Mouse (Mus musculus): ENCODE results near the gene Pygm.

Pygm gene

GRCm38 (mm10) chr19:6354030-6354429 is 30.2 kb upstream of the Pygm start:
- DNase-seq, result no peak

GRCm38 (mm10) chr19:6361291-6361690 is 22.9 kb upstream of the Pygm start:
- no peak for DNase-seq

GRCm38 (mm10) chr19:6363091-6363410 is 21.1 kb upstream of the Pygm start:
- DNase-seq, result no peak

GRCm38 (mm10) chr19:6363411-6364240 is 20.6 kb upstream of the Pygm start, which contains the start of gene Sf1:
TSS of gene Sf1 (plus strand) at chr19:6363690.
- peak; percentile 100 for DNase-seq

GRCm38 (mm10) chr19:6364317-6364725 is 19.9 kb upstream of the Pygm start:
- DNase-seq, result peak; percentile 86 to 91

- no peak for DNase-seq
Measured at GRCm38 (mm10) chr19:6364842-6365241, 19.4 kb upstream of the Pygm start.

- no peak for DNase-seq
Measured at GRCm38 (mm10) chr19:6370175-6370574, 14.0 kb upstream of the Pygm start.

DNA sequence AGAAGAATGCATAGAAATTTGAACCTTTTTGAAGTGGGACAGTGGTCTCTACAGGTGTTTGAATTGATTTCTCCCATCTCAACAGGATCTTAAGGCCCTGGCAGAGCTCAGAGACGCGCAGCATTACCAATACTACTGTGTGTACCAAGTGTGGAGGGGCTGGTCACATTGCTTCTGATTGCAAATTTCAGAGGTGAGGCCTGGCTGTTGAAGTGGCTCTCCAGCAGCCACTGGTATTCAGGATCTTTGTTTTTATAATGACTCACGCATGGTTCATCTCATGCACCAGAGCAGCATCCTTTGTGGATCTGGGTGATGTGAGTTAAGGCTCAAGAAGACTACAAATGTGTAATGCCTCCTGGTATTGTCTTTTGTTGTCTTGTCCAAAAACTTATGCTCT is 11.8 kb upstream of the Pygm start:
- no peak for DNase-seq

DNA sequence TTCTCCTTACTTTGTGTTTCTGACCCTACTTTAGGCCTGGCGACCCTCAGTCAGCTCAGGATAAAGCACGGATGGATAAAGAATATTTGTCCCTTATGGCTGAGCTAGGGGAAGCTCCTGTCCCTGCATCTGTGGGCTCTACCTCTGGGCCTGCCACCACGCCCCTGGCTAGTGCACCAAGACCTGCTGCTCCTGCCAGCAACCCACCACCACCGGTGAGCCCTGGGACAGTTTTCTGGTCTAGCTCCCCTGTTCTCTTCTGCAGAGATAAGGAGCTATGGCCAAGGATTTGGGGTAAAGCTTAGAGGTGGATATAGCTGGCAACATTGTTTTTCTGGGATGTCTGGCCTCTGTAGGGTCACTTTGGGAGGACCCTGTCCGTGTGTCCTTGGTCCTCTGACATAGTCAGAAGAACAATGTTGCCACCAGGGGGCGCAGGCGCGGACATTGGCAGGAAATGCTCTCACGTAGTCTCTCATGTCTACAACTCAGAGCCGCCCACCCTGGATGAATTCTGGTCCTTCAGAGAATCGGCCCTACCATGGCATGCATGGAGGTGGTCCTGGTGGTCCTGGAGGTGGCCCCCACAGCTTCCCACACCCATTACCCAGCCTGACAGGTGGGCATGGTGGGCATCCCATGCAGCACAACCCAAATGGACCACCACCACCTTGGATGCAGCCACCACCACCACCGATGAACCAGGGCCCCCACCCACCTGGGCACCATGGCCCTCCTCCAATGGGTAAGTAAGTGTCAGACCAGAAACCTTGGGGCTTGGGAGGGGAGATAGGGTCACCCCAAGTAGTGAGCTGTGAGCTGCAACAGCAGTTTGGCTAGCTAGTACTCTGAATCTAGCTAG is 10.4 kb upstream of the Pygm start:
- DNase-seq, result peak; percentile 50 to 70

DNA sequence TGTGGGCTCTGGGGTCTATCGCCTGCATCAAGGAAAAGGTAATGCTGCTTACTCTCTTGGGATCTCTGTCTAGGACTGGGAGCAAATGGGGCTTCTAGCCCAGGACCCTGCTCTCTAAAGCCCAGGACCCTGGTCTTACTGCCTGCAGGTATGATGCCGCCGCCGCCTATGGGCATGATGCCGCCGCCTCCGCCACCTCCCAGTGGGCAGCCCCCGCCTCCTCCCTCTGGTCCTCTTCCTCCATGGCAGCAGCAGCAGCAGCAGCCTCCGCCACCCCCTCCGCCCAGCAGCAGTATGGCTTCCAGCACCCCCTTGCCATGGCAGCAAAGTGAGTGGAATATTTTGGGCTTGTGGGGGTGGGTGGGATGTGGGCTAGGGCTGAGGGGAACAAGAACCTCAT is 9.6 kb upstream of the Pygm start:
- no peak for DNase-seq

- no peak for DNase-seq
Measured at GRCm38 (mm10) chr19:6375423-6376254, 8.6 kb upstream of the Pygm start.

DNA sequence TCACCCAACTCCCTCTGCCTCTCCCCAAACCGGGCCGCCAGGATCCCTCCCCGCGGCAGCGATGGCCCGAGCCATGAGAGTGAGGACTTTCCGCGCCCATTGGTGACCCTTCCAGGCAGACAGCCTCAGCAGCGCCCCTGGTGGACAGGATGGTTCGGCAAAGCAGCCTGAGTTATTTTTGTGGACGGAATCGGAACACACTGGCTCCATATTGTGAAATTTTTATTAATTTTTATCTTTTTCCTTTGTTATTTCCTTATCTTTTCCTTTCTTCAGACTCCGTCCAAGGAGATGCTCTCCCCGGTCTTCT is 8.0 kb upstream of the Pygm start:
- peak in 1 of 2 experiments; percentile 32 for DNase-seq

GRCm38 (mm10) chr19:6376643-6377042 is 7.6 kb upstream of the Pygm start:
- DNase-seq, result no peak

GRCm38 (mm10) chr19:6377327-6378040 is 6.7 kb upstream of the Pygm start:
- DNase-seq, result no peak

- no peak for DNase-seq
Measured at GRCm38 (mm10) chr19:6380411-6381166, 3.6 kb upstream of the Pygm start.

- no peak for DNase-seq
Measured at GRCm38 (mm10) chr19:6381238-6381637, 3.0 kb upstream of the Pygm start.

DNA sequence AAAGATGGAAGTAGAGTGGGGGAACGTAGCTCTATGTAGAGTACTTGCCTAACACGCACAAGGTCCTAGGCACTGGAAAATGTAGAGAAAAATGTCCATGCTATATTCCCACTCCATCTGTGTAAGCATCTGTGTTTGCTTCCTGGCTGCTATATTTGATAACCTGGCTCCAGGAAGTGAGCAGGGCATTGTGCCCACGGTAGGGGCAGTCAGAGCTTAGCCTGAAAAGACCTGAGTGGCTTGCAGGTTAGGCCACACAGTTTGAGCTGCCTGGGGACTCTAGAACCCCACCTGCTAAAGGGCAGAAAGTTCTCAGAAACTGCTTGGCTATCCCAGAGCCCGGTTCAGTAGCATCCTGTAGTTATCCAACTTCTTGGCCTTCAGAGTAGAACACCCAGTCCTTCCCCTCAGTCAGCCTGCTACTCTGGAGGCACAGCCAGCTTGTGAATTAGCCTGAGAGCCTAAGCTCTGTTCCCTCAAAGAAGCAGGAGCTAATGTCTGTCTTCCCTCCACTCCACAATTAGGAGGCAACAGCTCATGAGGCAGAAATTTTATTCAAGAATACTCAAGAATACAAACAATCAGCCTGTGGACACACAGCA is 1.8 kb upstream of the Pygm start:
- no peak for DNase-seq

GRCm38 (mm10) chr19:6383470-6383869 is 729 bp upstream of the Pygm start:
- no peak for DNase-seq

GRCm38 (mm10) chr19:6384954-6385353 is 755 bp downstream of the Pygm start:
- DNase-seq, result no peak

DNA sequence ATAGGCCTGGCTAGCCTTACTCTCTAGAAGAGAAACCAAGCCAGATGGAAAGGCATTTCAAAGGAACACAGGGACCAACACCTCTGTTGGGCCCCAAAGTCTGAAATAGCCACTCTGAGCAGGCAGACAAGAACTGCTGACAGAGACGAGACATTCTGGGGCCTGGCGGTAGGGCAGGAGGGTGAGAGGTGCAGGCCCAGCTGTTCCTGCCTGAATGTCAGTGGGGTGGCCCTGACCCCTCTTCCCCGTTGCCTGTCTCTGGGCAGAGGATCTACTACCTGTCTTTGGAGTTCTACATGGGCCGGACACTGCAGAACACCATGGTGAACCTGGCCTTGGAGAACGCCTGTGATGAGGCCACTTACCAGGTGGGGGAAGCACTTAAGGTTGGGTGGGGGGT is 1.2 kb downstream of the Pygm start:
- DNase-seq, result no peak

DNA sequence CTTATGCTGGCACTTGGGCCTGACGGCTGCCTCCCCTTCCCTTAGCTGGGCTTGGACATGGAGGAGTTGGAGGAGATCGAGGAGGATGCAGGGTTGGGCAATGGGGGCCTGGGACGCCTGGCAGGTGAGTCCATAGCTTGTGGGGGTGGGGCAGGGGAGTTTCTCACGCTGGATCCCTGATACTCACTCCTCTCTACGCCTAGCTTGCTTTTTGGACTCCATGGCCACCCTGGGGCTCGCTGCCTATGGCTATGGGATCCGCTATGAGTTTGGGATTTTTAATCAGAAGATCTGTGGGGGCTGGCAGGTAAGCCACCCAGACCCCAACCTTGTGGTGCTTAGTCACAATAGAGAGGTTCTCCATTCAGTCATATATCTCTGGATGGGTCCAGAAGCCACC is 1.6 kb downstream of the Pygm start:
- no peak for DNase-seq
